Mouse (Mus musculus): ENCODE measurements around the gene Pan3. TPM values are rescaled to one million over a fixed set of nuclear protein-coding genes. Genes with fewer than 3 reads are reported as not detected.

Gene Pan3
- total RNA-seq, 2 experiments from 2014 or later: 67.8 to 105 TPM

- DNase-seq (ENCODE audit: low spot score in 2 of 2): no peak
- intact Hi-C loops (cut with DNase I): no loop called here
Observed at GRCm38 (mm10) chr5:147471163-147471562, 41.2 kb downstream of the Pan3 start.

- no peak for DNase-seq (ENCODE audit: low spot score in 2 of 2)
- intact Hi-C loops (cut with DNase I): no loop called here
Observed at GRCm38 (mm10) chr5:147473071-147473470, 43.1 kb downstream of the Pan3 start.

- DNase-seq (ENCODE audit: low spot score in 2 of 2): no peak
- intact Hi-C loops (cut with DNase I): no loop called here
Observed at GRCm38 (mm10) chr5:147473856-147474255, 43.9 kb downstream of the Pan3 start.

GRCm38 (mm10) chr5:147476109-147476508, 46.1 kb downstream of the Pan3 start:
- intact Hi-C loops (cut with DNase I): no loop called here
- no peak for DNase-seq (ENCODE audit: low spot score in 2 of 2)

- no peak for DNase-seq (ENCODE audit: low spot score in 2 of 2)
- intact Hi-C loops (cut with DNase I): no loop called here
Observed at GRCm38 (mm10) chr5:147477106-147477505, 47.1 kb downstream of the Pan3 start.

- DNase-seq (ENCODE audit: low spot score in 2 of 2): no peak
- intact Hi-C loops (cut with DNase I): no loop called here
Observed at GRCm38 (mm10) chr5:147479341-147479740, 49.4 kb downstream of the Pan3 start.

GRCm38 (mm10) chr5:147484142-147484541, 54.2 kb downstream of the Pan3 start:
- DNase-seq (ENCODE audit: low spot score in 2 of 2): no peak
- intact Hi-C loops (cut with DNase I): no loop called here

GRCm38 (mm10) chr5:147489226-147489625, 59.3 kb downstream of the Pan3 start:
- DNase-seq (ENCODE audit: low spot score in 2 of 2): no peak
- intact Hi-C loops (cut with DNase I): no loop called here

- intact Hi-C loops (cut with DNase I): no loop called here
- no peak for DNase-seq (ENCODE audit: low spot score in 2 of 2)
Observed at GRCm38 (mm10) chr5:147490907-147491306, 60.9 kb downstream of the Pan3 start.

GRCm38 (mm10) chr5:147492511-147492910, 62.5 kb downstream of the Pan3 start:
- no peak for DNase-seq (ENCODE audit: low spot score in 2 of 2)
- intact Hi-C loops (cut with DNase I): no loop called here

GRCm38 (mm10) chr5:147493205-147493604, 63.2 kb downstream of the Pan3 start:
- intact Hi-C loops (cut with DNase I): no loop called here
- no peak for DNase-seq (ENCODE audit: low spot score in 2 of 2)

- intact Hi-C loops (cut with DNase I): no loop called here
- no peak for DNase-seq (ENCODE audit: low spot score in 2 of 2)
Observed at GRCm38 (mm10) chr5:147493685-147494084, 63.7 kb downstream of the Pan3 start.

- no peak for DNase-seq (ENCODE audit: low spot score in 2 of 2)
- intact Hi-C loops (cut with DNase I): no loop called here
Observed at GRCm38 (mm10) chr5:147494388-147494787, 64.4 kb downstream of the Pan3 start.

GRCm38 (mm10) chr5:147494791-147495376, 64.9 kb downstream of the Pan3 start:
- intact Hi-C loops (cut with DNase I): no loop called here
- no peak for DNase-seq (ENCODE audit: low spot score in 2 of 2)

- intact Hi-C loops (cut with DNase I): no loop called here
- DNase-seq (ENCODE audit: low spot score in 2 of 2): no peak
Observed at GRCm38 (mm10) chr5:147495961-147496360, 66.0 kb downstream of the Pan3 start.

GRCm38 (mm10) chr5:147496921-147497320, 67.0 kb downstream of the Pan3 start:
- intact Hi-C loops (cut with DNase I): no loop called here
- no peak for DNase-seq (ENCODE audit: low spot score in 2 of 2)

- intact Hi-C loops (cut with DNase I): no loop called here
- DNase-seq (ENCODE audit: low spot score in 2 of 2): no peak
Observed at GRCm38 (mm10) chr5:147497714-147498113, 67.8 kb downstream of the Pan3 start.

- no peak for DNase-seq (ENCODE audit: low spot score in 2 of 2)
Observed at GRCm38 (mm10) chr5:147501456-147501998, 71.6 kb downstream of the Pan3 start.

GRCm38 (mm10) chr5:147502921-147503320, 73.0 kb downstream of the Pan3 start:
- no peak for DNase-seq (ENCODE audit: low spot score in 2 of 2)
- intact Hi-C loops (cut with DNase I): no loop called here

More at GRCm38 (mm10) chr5:147501456-147501998, 71.6 kb downstream of the Pan3 start:
- intact Hi-C loops (cut with DNase I): no loop called here

- DNase-seq (ENCODE audit: low spot score in 2 of 2): no peak
- intact Hi-C loops (cut with DNase I): no loop called here
Observed at GRCm38 (mm10) chr5:147511350-147511749, 81.4 kb downstream of the Pan3 start.

- intact Hi-C loops (cut with DNase I): no loop called here
- no peak for DNase-seq (ENCODE audit: low spot score in 2 of 2)
Observed at GRCm38 (mm10) chr5:147527006-147527405, 97.0 kb downstream of the Pan3 start.

- no peak for DNase-seq (ENCODE audit: low spot score in 2 of 2)
- intact Hi-C loops (cut with DNase I): no loop called here
Observed at GRCm38 (mm10) chr5:147527788-147528187, 97.8 kb downstream of the Pan3 start.

Measured in left cerebral cortex, postnatal 36 days (tissue).